Mouse (Mus musculus) midbrain, embryonic 15.5 days (tissue): ENCODE measurements at regions not wholly inside any gene's neighbourhood (a gene's known extent, or its start where the extent isn't known, plus 50 kb on each side); places are given as distances from the start of the nearest gene placed in this dataset.

ENCODE experiments used
- ATAC-seq: fragments of 200-750 bp; cut with Nextera tagmentation; replicated peaks from 2 replicates; pipeline ENCODE4 v1.8.0; 2017; ENCODE audit warnings: moderate TSS enrichment
- H3K27ac ChIP-seq: fragments of 300-500 bp; sonication (generic); 2 replicates; pipeline ENCODE4 v1.5.1; 2015; ENCODE audit warnings: mild to moderate bottlenecking, inconsistent platforms
- H3K27me3 ChIP-seq: fragments of 300-500 bp; sonication (generic); replicated peaks from 2 replicates; pipeline ENCODE4 v1.6.1; 2015; ENCODE audit warnings: inconsistent platforms
- H3K36me3 ChIP-seq: fragments of 300-500 bp; sonication (generic); replicated peaks from 2 replicates; pipeline ENCODE4 v1.6.1; 2015; ENCODE audit warnings: inconsistent platforms
- H3K4me1 ChIP-seq: fragments of 300-500 bp; sonication (generic); 2 replicates; pipeline ENCODE4 v1.6.1; 2015; ENCODE audit warnings: inconsistent platforms
- H3K4me2 ChIP-seq: fragments of 300-500 bp; sonication (generic); 2 replicates; pipeline ENCODE4 v1.6.1; 2015; ENCODE audit warnings: inconsistent platforms, mild to moderate bottlenecking, moderate library complexity
- H3K4me3 ChIP-seq: fragments of 300-500 bp; sonication (generic); 2 replicates; pipeline ENCODE4 v1.5.1; 2015; ENCODE audit warnings: mild to moderate bottlenecking, inconsistent platforms
- H3K9ac ChIP-seq: fragments of 300-500 bp; sonication (generic); 2 replicates; pipeline ENCODE4 v1.6.1; 2015; ENCODE audit warnings: mild to moderate bottlenecking, inconsistent platforms
- H3K9me3 ChIP-seq: fragments of 300-500 bp; sonication (generic); 2 replicates; pipeline ENCODE4 v1.6.1; 2016; ENCODE audit warnings: inconsistent platforms
- WGBS: fragments of 180-500 bp; shearing (Covaris S2); methylation state at CpG from one replicate; pipeline ENCODE4 v1.1.7; 2015; ENCODE audit warnings: mixed read lengths; 5-methylcytosine and 5-hydroxymethylcytosine counted together

DNA sequence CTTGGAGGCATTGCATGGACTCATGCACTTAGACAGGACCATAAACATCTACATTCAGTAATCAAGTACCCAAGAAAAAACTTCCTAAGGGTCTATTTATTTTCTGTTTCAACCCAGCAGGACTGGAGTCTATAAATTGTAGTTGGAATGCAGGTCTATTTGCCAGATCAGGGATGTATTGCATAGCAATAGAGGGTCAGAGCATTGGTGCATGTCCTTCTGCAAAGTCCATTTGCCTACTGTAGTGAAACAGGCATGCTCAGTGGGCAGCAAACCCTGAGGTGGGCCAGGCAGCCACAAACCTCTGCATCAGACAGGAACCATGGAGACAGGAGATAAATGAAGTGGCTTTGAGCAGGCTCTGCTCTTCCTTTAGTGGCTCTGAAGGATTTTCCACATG, 386.5 kb upstream of the Tenm4 start:
- H3K4me1 ChIP-seq = no peaks in the 10 kb centered on the region
- ATAC-seq = no peak
- no peak overlapping the region for H3K4me2 ChIP-seq
- no peak overlapping the region for H3K9ac ChIP-seq
- H3K9me3 ChIP-seq = no peaks in the 10 kb centered on the region
- H3K27ac ChIP-seq = no peak overlapping the region
- no peak overlapping the region for H3K4me3 ChIP-seq
- no peaks in the 10 kb centered on the region for H3K36me3 ChIP-seq
- no peaks in the 10 kb centered on the region for H3K27me3 ChIP-seq

DNA sequence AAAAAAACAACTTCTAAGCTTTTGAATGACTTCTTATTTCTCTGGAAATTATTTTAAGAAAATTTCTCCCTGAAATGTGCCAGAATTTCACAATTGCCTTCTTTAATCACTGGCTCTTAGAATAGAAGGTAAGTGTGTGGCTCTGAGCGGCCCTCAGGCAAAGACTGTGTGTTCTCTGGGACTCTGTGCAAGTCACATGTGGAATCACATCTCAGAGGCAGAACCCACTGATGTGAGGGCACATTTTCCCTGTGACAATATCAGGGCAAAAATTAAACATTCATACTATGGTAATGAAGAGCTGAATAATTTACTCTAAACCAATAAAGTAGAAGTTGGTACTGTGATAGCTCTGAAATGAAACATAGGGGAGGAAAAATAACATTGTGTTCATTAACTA, 383.5 kb upstream of the Tenm4 start:
- Histone ChIP-seq H3K4me1 (no peaks in the 10 kb centered on the region), H3K27me3 (no peaks in the 10 kb centered on the region), H3K9me3 (no peaks in the 10 kb centered on the region), H3K36me3 (no peaks in the 10 kb centered on the region), H3K4me2 (no peak overlapping the region), H3K27ac (no peak overlapping the region), H3K9ac (no peak overlapping the region), H3K4me3 (no peak overlapping the region)
- ATAC-seq = peak; percentile 60; the same call in 1 of the 2 replicates
- 88% methylated on average over 1 of the region's 1 CpGs for WGBS

DNA sequence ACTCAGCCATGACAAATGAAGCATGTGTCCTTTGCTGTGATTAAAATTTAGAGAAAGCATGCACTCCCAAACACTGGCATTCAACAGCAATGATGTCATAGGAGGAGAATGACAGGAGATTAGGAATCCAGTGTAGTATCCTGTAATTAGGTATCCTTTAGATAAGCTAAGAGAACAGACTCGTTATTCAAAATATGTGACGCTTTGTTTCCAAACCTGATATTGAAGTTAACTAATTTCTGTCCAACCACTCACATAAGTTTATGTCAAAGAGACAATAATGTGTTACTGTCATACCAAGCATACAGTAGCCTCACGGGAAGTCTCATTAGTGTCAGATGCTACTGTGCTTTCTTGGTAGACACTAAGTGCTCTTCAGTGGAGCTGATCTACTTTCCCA, 383.1 kb upstream of the Tenm4 start:
- no peaks in the 10 kb centered on the region for H3K9me3 ChIP-seq
- 70% methylated on average over 3 of the region's 3 CpGs for WGBS
- no peak overlapping the region for H3K27ac ChIP-seq
- ATAC-seq = peak; percentile 48; the same call in 1 of the 2 replicates
- H3K4me3 ChIP-seq = no peak overlapping the region
- no peaks in the 10 kb centered on the region for H3K27me3 ChIP-seq
- H3K4me2 ChIP-seq = no peak overlapping the region
- no peaks in the 10 kb centered on the region for H3K4me1 ChIP-seq
- H3K36me3 ChIP-seq = no peaks in the 10 kb centered on the region
- H3K9ac ChIP-seq = no peak overlapping the region

DNA sequence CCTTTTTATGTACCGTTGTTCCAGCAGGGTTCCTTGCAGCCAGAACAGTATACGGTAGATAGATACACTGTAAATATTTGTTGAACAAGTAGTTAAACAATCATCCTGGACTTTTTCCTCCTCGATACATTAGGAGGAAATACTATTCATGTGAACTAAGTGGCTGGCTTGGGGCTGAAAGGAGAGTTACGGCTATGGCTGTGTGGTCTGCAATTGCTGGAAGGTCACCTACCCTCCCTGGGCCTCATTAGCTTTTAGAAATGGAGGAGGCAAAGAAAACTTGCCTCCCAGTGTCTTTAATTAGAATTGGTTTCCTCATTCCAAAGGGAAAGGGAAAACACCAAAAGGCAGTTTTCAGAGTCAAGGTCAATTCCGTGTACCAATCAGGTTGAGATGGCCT, 381.6 kb upstream of the Tenm4 start:
- Histone ChIP-seq H3K4me1 (no peaks in the 10 kb centered on the region), H3K4me2 (no peak overlapping the region), H3K27me3 (no peaks in the 10 kb centered on the region), H3K4me3 (no peak overlapping the region), H3K9ac (no peak overlapping the region), H3K9me3 (no peaks in the 10 kb centered on the region), H3K27ac (no peak overlapping the region), H3K36me3 (no peaks in the 10 kb centered on the region)
- no peak for ATAC-seq
- WGBS = 75% methylated on average over 5 of the region's 5 CpGs

DNA sequence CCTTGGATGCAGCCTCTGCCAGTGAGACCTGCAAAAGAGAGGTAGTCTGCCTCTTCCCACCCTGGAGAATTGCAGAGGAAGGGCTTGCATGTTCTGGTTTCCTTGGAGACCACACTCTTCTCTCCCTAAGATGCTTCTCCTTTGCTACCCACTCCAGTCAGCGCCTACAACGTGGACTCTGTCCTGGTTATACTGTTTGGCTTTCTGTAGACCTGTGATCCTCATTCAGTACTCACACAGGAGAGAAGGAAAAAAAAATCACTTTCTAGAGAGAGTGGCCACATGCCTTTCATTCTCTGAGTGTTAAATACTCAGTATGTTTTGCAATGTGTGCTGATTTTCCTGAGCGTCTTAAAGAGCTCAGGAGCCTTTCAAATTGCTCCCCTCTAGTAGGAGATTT, 372.0 kb upstream of the Tenm4 start:
- Histone ChIP-seq H3K4me2 (no peak overlapping the region), H3K9ac (no peak overlapping the region), H3K9me3 (no peaks in the 10 kb centered on the region), H3K4me3 (no peak overlapping the region), H3K4me1 (no peaks in the 10 kb centered on the region), H3K27me3 (no peaks in the 10 kb centered on the region), H3K36me3 (no peaks in the 10 kb centered on the region), H3K27ac (no peak overlapping the region)
- WGBS = 57% methylated on average over 3 of the region's 3 CpGs
- ATAC-seq = no peak

DNA sequence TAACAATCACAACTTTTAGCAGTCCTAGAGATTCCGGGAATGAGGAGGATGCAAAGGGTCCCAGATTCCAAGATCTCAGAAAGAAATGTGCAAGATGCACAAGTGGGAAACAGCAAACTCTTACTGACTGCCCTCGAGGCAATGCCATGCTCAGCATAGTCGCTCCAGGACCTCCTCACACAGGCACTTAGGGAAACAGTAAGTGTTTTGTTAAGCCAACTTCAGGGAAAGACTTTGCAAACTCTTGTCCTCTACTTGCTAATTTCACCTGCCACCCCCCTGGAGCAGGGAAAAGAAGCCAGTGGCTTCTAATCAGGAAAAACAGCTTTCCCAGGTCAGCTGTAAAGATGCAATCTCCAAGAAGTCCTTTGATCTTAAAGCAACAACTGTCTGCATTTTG, 361.4 kb upstream of the Tenm4 start:
- ATAC-seq = no peak
- H3K9me3 ChIP-seq = no peaks in the 10 kb centered on the region
- no peaks in the 10 kb centered on the region for H3K27me3 ChIP-seq
- H3K27ac ChIP-seq = no peak overlapping the region
- H3K9ac ChIP-seq = no peak overlapping the region
- whole genome bisulfite sequencing = 42% methylated on average over 3 of the region's 3 CpGs
- H3K4me1 ChIP-seq = no peaks in the 10 kb centered on the region
- H3K4me2 ChIP-seq = no peak overlapping the region
- H3K36me3 ChIP-seq = no peaks in the 10 kb centered on the region
- no peak overlapping the region for H3K4me3 ChIP-seq

DNA sequence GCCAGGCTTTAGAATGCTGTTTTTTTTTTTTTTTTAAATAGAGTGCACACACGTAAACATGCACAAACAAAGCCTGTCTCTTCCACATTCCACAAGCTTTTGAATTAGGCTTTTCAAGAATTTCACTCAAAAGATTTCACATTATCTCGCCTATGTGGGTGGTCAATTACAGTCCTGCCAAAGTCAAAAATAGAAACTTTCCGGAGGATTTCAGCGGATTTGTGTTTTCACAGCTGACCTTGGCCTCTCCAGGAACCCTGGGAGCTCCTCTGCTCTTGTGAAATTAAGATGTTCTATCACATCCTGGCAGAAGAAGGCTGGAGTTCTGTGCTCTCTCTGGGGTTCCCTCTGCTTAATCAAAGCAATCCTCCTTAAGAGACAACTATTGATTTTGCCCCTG, 360.9 kb upstream of the Tenm4 start:
- no peak overlapping the region for H3K27ac ChIP-seq
- H3K4me3 ChIP-seq = no peak overlapping the region
- ATAC-seq = no peak
- H3K9ac ChIP-seq = no peak overlapping the region
- no peaks in the 10 kb centered on the region for H3K9me3 ChIP-seq
- no peaks in the 10 kb centered on the region for H3K27me3 ChIP-seq
- no peaks in the 10 kb centered on the region for H3K4me1 ChIP-seq
- H3K4me2 ChIP-seq = no peak overlapping the region
- H3K36me3 ChIP-seq = no peaks in the 10 kb centered on the region
- WGBS = 15% methylated on average over 4 of the region's 4 CpGs

DNA sequence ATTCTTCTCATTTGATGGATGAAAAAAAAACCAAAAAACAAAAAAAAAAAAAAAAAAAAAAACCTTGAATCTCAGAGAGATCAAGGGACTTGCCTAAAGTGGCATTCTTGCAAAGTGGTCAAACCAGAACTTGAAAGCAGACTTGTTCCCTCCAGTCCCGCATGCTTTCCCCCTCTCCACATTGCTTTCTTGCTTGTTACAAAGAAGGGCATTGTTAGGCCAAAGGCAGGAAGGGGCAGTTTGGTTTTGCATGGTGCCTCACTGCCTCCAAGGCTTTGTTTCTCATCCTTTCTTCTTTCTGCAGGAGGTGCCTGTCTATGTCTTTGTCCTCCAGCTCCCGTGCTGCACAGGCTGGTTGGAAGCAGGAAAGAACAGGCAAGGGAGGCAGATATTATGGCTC, 356.2 kb upstream of the Tenm4 start:
- no peaks in the 10 kb centered on the region for H3K9me3 ChIP-seq
- no peaks in the 10 kb centered on the region for H3K27me3 ChIP-seq
- H3K4me1 ChIP-seq = no peaks in the 10 kb centered on the region
- 12% methylated on average over 2 of the region's 2 CpGs for WGBS
- H3K27ac ChIP-seq = no peak overlapping the region
- no peaks in the 10 kb centered on the region for H3K36me3 ChIP-seq
- no peak overlapping the region for H3K4me3 ChIP-seq
- H3K9ac ChIP-seq = no peak overlapping the region
- no peak overlapping the region for H3K4me2 ChIP-seq
- ATAC-seq = no peak

DNA sequence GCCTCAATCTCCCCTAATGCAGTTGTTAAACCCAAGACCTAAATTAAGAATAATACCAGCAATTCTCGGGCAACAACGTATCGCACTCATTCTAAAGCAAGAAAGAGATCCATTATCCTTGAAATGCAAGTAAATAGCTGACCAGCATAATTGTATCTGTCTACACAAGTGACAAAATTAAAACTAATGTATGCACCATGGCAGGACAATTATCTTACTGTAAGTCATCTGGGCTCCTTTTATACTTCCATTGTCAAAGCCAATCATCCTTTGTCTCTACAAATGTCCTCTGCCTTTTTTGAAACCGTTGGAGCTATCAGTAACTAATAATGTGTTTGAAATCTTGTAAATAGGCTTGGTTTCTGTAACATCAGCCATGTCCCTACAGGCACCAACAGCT, 347.5 kb upstream of the Tenm4 start:
- Histone ChIP-seq H3K4me2 (no peak overlapping the region), H3K9ac (no peak overlapping the region), H3K27ac (no peak overlapping the region), H3K9me3 (no peaks in the 10 kb centered on the region), H3K4me3 (no peak overlapping the region), H3K27me3 (no peaks in the 10 kb centered on the region), H3K36me3 (no peaks in the 10 kb centered on the region), H3K4me1 (no peaks in the 10 kb centered on the region)
- no peak for ATAC-seq
- 85% methylated on average over 4 of the region's 4 CpGs for WGBS

DNA sequence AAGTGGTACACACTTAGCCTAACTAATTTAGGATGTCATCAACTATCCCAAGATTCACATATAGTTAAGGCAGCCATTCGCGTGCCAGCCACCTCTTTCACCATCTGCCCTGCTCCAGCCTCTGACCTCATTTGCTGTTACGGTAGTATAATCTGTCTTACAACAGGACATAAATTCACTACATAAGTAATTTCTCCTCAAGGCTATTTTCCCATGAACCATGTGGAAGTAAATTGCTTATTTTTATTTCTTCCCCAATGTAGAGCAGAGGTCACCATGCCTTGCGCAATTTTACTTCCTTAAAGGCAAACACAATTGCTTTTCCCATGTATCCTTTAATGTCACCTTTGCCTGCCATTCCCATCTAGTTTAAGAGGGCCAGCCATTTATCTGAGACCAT, 341.2 kb upstream of the Tenm4 start:
- Histone ChIP-seq H3K4me1 (no peaks in the 10 kb centered on the region; the same call in 1 of the 2 replicates), H3K36me3 (no peaks in the 10 kb centered on the region), H3K4me2 (no peak overlapping the region), H3K4me3 (no peak overlapping the region), H3K9me3 (no peaks in the 10 kb centered on the region), H3K27me3 (no peaks in the 10 kb centered on the region), H3K9ac (no peak overlapping the region), H3K27ac (no peak overlapping the region)
- ATAC-seq = no peak
- 94% methylated on average over 4 of the region's 4 CpGs for WGBS

DNA sequence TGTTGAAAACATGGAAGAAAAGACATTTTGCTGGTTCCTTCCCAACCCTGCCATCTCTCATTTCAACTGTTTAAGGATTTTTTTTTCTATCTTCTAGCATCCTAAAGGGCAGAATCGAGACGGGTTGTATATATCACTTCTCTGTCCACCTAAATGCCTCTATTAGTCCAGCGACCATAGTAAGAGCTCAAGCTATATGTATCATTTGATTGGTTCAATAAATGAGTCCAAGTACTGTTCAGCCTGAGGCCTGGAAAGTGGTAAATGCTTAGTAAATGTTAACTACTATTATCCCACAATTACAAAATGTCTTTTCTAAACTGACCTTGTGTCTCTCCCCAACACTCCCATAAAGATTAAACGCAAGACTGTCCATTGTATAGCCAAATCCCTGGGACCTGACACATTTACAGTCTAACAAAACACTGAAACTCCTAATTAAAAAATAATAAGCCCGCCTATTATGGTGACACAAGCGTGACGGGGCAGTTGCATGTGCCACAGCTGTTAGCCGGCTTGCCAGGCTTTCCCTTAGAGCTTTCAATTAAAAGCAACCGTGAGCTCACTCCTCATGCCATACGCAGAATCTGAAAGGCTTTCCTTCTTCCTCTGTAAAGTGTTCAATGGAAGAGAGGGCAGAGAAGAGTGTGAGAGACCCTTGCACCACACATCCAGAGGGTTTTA, 336.7 kb upstream of the Tenm4 start:
- no peak overlapping the region for H3K27ac ChIP-seq
- H3K4me2 ChIP-seq = no peak overlapping the region
- peak; percentile 48; the same call in 1 of the 2 replicates for ATAC-seq
- 41% methylated on average over 10 of the region's 10 CpGs for WGBS
- H3K4me1 ChIP-seq = no peaks in the 10 kb centered on the region; the same call in 1 of the 2 replicates
- H3K27me3 ChIP-seq = no peaks in the 10 kb centered on the region
- no peaks in the 10 kb centered on the region for H3K36me3 ChIP-seq
- no peaks in the 10 kb centered on the region for H3K9me3 ChIP-seq
- no peak overlapping the region for H3K4me3 ChIP-seq
- H3K9ac ChIP-seq = no peak overlapping the region

DNA sequence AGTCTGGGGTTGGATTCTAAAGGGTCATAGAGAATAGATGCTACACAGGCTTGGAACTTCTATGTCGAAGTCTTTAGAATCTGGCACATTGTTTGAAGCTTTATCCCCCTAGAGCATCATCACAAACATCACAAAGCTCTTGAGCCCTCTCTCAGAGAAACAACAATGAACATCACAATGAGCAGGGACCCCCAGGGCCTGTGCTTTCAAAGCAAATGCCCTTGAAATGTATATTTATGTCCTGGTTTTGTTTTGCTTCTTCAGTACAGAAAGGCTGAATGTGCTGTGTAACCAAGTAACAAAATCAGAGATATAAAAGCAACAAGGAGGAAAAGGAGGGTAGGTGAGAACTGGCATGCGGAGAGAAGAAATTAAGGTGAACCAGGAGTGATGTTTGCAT, 330.6 kb upstream of the Tenm4 start:
- Histone ChIP-seq H3K4me2 (no peak overlapping the region), H3K4me1 (no peaks in the 10 kb centered on the region), H3K4me3 (no peak overlapping the region), H3K27me3 (no peaks in the 10 kb centered on the region), H3K27ac (no peak overlapping the region), H3K36me3 (no peaks in the 10 kb centered on the region), H3K9me3 (no peaks in the 10 kb centered on the region), H3K9ac (no peak overlapping the region)
- ATAC-seq = no peak
- 32% methylated on average over 2 of the region's 2 CpGs for WGBS

DNA sequence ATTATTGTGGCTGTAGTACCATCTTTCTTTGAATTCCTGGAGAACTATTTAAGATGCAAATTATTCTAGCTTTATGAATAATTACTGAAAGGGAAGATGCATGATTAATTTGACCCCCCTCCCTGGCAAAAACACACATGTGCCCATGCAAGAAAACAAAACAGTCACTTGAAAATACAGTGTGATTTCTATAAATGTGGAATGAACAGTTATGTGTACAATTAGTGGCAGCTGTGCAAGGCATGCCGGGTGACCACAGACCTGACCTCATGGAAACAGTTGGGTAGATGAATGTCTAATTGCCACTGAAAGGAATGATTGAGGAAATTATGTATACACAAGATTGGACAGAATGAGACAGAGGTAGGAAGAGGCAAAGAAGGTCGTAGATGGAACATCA, 321.2 kb upstream of the Tenm4 start:
- H3K27ac ChIP-seq = no peak overlapping the region
- no peak for ATAC-seq
- H3K9ac ChIP-seq = no peak overlapping the region
- WGBS = 76% methylated on average over 2 of the region's 2 CpGs
- no peaks in the 10 kb centered on the region for H3K9me3 ChIP-seq
- no peaks in the 10 kb centered on the region for H3K4me1 ChIP-seq
- no peak overlapping the region for H3K4me3 ChIP-seq
- no peak overlapping the region for H3K4me2 ChIP-seq
- no peaks in the 10 kb centered on the region for H3K36me3 ChIP-seq
- no peaks in the 10 kb centered on the region for H3K27me3 ChIP-seq
